Mouse (Mus musculus) stomach, postnatal 0 days (tissue): ENCODE results near the gene Gm28230. TPM values are rescaled to one million over a fixed set of nuclear protein-coding genes. Genes with fewer than 3 reads are reported as not detected.

Experiments used
- ATAC-seq: fragments of 200-750 bp; cut with Nextera tagmentation; 2 replicates; pipeline ENCODE4 v1.8.0; 2017; ENCODE audit not compliant: low FRiP score, low TSS enrichment
- DNase-seq: peaks from one replicate; pipeline ENCODE4 v3.0.0-alpha.2; 2016; ENCODE audit warnings: low spot score
- H3K27ac ChIP-seq: fragments of 300-500 bp; sonication (generic); replicated peaks from 2 replicates; pipeline ENCODE4 v1.5.1; 2014; ENCODE audit warnings: mild to moderate bottlenecking, control low read depth
- H3K27me3 ChIP-seq: fragments of 300-500 bp; sonication (generic); 2 replicates; pipeline ENCODE4 v1.6.1; 2014; ENCODE audit warnings: low read length; ENCODE audit not compliant: control insufficient read depth, insufficient read depth
- H3K36me3 ChIP-seq: fragments of 300-500 bp; sonication (generic); 2 replicates; pipeline ENCODE4 v1.6.1; 2014; ENCODE audit warnings: low read length, mixed read lengths; ENCODE audit not compliant: control insufficient read depth, insufficient read depth
- H3K4me1 ChIP-seq: fragments of 300-500 bp; sonication (generic); replicated peaks from 2 replicates; pipeline ENCODE4 v1.6.1; 2014; ENCODE audit warnings: antibody characterized with exemption; ENCODE audit not compliant: control insufficient read depth, insufficient read depth
- H3K4me2 ChIP-seq: fragments of 300-500 bp; sonication (generic); replicated peaks from 2 replicates; pipeline ENCODE4 v1.6.1; 2014; ENCODE audit warnings: low read depth, mild to moderate bottlenecking, control low read depth, moderate library complexity
- H3K4me3 ChIP-seq: fragments of 300-500 bp; sonication (generic); 2 replicates; pipeline ENCODE4 v1.5.1; 2014; ENCODE audit warnings: low read depth, low read length, control low read depth
- H3K9ac ChIP-seq: fragments of 300-500 bp; sonication (generic); 2 replicates; pipeline ENCODE4 v1.6.1; 2014; ENCODE audit warnings: mild to moderate bottlenecking, low read length, control low read depth, mixed read lengths
- H3K9me3 ChIP-seq: fragments of 300-500 bp; sonication (generic); 2 replicates; pipeline ENCODE4 v1.6.1; 2016; ENCODE audit warnings: low read length; ENCODE audit not compliant: control insufficient read depth
- CTCF ChIP-seq: IDR thresholded peaks from 2 replicates; pipeline ENCODE4 v1.5.1; 2016; ENCODE audit warnings: antibody characterized with exemption, low read depth, mild to moderate bottlenecking, moderate library complexity
- EP300 ChIP-seq: optimal IDR thresholded peaks from 2 replicates; pipeline ENCODE3; 2016; ENCODE audit warnings: antibody characterized with exemption
- WGBS: fragments of 180-500 bp; shearing (Covaris S2); extraction: QIAGEN DNeasy Blood & Tissue Kit; methylation state at CpG from one replicate; pipeline ENCODE4 v1.1.7; 2014; 5-methylcytosine and 5-hydroxymethylcytosine counted together
- polyA plus RNA-seq: library from polyadenylated mRNA; unstranded; fragments of >200 nt; fragmentation: Nextera tagmentation; extraction: Ambion mirVana; gene quantifications from 2 replicates; pipeline ENCODE4 v1.2.1, GENCODE M21; 2015

Gm28230 gene
- polyA plus RNA-seq, 1 experiment from 2014 or later = not detected

DNA sequence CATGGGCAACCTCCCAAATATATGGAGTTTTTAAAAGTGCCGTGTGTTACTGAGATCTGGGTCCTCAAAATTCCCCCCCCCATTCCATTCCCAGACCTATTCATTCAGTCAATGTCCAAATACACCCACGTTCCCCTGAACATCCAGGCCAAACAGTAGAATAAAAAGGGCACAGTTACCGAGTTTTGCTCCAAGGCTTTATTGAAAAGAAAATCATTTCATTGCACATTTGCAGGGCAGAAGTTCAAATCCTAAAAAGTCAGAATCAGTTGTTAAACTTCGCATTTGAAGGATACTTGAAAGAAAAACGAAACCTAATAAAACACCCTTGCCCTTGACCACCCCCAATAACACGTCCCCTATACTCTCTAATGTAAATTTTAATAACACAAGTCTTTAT lies 23.7 kb upstream of the Gm28230 start:
- DNase-seq (no peak), ATAC-seq (no peak)
- Histone ChIP-seq H3K4me2 (no peak overlapping the region), H3K9me3 (no peaks in the 10 kb centered on the region), H3K9ac (no peak overlapping the region), H3K27me3 (peaks cover 39% of the 10 kb centered on the region), H3K4me1 (no peaks in the 10 kb centered on the region), H3K27ac (no peak overlapping the region), H3K36me3 (no peaks in the 10 kb centered on the region), H3K4me3 (no peak overlapping the region)
- TF ChIP-seq CTCF (no peak), EP300 (no peak)
- 29% methylated on average over 6 of the region's 6 CpGs for WGBS

DNA sequence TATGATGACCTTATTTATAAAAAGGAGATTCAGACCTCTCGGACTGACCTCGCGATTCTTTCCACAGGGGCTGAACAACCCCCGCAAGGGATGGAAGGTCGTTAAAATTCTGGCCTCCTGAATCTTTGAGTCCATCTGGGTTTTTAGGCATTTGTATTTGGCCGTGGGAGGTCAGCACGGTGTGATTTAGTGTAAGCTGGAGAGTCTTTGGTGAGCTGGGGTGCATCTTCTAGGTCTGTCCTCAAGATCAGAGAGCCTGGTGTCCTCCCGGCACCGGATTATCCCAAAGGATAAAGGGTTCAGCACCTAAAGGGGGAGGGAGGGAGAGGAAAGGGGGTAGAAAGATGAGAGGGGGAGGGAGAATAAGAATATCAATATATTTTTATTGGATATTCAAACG lies 23.2 kb upstream of the Gm28230 start:
- H3K4me1 ChIP-seq = no peaks in the 10 kb centered on the region
- H3K4me3 ChIP-seq = no peak overlapping the region
- TF ChIP-seq EP300 (no peak), CTCF (no peak)
- no peaks in the 10 kb centered on the region for H3K9me3 ChIP-seq
- 23% methylated on average over 10 of the region's 10 CpGs for WGBS
- no peak overlapping the region for H3K9ac ChIP-seq
- no peak for DNase-seq
- H3K27ac ChIP-seq = no peak overlapping the region
- ATAC-seq = no peak
- H3K36me3 ChIP-seq = no peaks in the 10 kb centered on the region
- H3K27me3 ChIP-seq = peaks cover 39% of the 10 kb centered on the region
- H3K4me2 ChIP-seq = no peak overlapping the region

DNA sequence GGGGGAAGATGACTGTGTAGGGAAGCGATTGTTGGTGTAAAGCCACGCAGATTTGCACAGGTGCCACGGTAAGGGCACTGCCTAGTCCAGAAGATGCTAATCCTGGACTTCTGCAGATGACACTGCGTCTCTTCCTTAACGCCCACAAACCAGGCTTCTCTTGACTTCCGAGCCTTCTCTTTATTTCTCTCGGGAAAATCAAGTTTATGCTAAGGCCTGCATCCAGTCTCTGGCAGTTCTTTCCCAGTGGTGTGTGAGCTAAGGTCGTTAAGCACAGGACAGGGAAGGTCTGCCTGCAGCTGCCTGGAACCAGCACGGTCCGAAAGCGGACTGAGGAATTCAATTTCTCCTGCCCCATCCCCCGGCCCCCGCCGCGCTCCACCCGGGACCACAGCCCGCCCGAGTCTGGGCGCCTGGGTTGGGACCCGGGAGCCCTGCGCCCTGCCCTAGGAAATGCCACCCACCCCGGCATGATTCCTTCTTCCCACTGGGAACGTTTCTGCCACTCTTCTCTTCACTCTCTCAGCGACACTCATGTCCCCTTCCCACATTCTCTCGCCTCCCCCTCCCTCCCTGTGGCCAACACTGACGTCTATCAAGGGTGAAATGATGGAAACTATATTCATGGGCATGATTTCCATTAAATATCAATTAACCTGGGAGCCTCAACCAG lies 22.7 kb upstream of the Gm28230 start:
- no peak overlapping the region for H3K9ac ChIP-seq
- DNase-seq (no peak), ATAC-seq (no peak)
- H3K9me3 ChIP-seq = no peaks in the 10 kb centered on the region
- H3K27me3 ChIP-seq = peaks cover 37% of the 10 kb centered on the region
- H3K4me2 ChIP-seq = no peak overlapping the region
- TF ChIP-seq EP300 (no peak), CTCF (no peak)
- no peaks in the 10 kb centered on the region for H3K4me1 ChIP-seq
- H3K36me3 ChIP-seq = no peaks in the 10 kb centered on the region
- H3K4me3 ChIP-seq = no peak overlapping the region
- 13% methylated on average over 26 of the region's 26 CpGs for WGBS
- no peak overlapping the region for H3K27ac ChIP-seq

DNA sequence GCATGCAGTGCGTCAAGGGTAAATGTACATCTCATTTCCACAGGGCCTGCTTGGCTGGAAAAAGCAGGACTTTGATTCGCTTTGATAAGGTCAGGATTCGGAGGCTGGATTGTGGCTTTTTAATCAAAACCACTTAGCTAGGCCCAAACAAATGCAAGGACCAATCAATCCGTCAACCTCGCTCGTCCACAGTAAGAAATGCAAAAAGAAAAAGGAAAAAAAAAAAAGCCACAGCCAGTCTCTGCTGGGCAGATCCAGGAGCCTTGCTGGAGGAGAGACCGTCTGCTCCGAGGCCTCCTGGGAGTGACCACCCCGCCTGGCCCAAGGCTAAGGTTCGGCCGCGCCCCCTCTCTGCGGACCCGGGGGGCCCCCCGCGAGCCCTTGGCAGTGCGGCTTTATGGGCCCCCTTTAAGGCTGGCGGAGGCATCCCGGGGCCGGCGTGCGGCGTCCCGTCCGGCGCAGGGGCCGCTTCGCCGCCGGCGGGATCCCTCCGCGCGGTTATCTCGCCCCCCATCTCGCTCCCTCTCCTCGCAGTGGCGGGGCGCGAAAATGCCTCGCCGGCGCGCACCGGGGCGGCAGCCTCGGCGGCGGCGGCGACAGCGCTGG lies 22.0 kb upstream of the Gm28230 start, which contains the start of gene Hoxd8:
Gene Hoxd8 (plus strand): TSS at position 223 of the 606 bp plus-strand sequence.
- DNase-seq = no peak
- 0 out of 2 replicates have a peak, but pooled peaks have one; percentile 9 for ATAC-seq
- peak within 1 kb of the TSS; percentile 70 for H3K27ac ChIP-seq
- H3K36me3 ChIP-seq = no peaks in the 10 kb centered on the region
- H3K4me1 ChIP-seq = no peaks in the 10 kb centered on the region
- H3K27me3 ChIP-seq = peaks cover 40% of the 10 kb centered on the region
- peak within 1 kb of the TSS; percentile 44 for H3K4me3 ChIP-seq
- H3K9me3 ChIP-seq = no peaks in the 10 kb centered on the region
- WGBS = 2% methylated on average over 34 of the region's 52 CpGs
- H3K9ac ChIP-seq = peak within 1 kb of the TSS; percentile 53
- H3K4me2 ChIP-seq = peak within 1 kb of the TSS; percentile 63
- TF ChIP-seq EP300 = no peak
- TF ChIP-seq CTCF = no peak

DNA sequence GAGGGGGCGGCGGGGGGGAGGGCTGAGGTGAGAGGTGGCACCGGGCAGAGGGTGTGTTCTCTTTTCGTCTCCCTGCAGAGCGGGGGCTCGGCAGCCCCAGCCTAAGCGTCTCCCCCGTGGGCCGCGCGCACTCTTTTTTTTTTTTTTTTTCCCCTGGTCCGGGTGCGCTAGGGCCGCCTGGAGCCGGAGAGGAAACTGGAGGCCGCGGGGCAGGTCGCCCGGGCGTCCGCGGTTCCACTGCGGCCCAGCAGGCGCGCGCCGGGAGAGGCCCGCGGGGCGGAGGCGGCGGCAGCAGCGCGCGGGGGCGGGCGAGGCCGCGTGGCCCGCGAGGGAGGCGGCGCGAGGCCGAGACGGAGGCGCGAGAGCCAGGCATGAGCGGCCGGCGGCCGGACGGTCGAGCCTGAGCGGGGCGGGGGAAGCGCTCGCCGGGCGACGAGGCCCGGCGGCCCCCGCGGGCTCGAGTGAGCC lies 21.5 kb upstream of the Gm28230 start:
- no peaks in the 10 kb centered on the region for H3K9me3 ChIP-seq
- H3K4me2 ChIP-seq = peak overlapping the region; percentile 63
- H3K9ac ChIP-seq = peak overlapping the region; percentile 53
- no peaks in the 10 kb centered on the region for H3K36me3 ChIP-seq
- DNase-seq = no peak
- peak; percentile 68 for ATAC-seq
- peaks cover 43% of the 10 kb centered on the region for H3K27me3 ChIP-seq
- peak overlapping the region; percentile 44 for H3K4me3 ChIP-seq
- H3K27ac ChIP-seq = peak overlapping the region; percentile 70
- WGBS = 0% methylated on average over 37 of the region's 66 CpGs
- H3K4me1 ChIP-seq = no peaks in the 10 kb centered on the region
- TF ChIP-seq EP300 (no peak), CTCF (no peak)
